ENCODE assay signal across 8 mouse cellular contexts in the genomic region with DNA sequence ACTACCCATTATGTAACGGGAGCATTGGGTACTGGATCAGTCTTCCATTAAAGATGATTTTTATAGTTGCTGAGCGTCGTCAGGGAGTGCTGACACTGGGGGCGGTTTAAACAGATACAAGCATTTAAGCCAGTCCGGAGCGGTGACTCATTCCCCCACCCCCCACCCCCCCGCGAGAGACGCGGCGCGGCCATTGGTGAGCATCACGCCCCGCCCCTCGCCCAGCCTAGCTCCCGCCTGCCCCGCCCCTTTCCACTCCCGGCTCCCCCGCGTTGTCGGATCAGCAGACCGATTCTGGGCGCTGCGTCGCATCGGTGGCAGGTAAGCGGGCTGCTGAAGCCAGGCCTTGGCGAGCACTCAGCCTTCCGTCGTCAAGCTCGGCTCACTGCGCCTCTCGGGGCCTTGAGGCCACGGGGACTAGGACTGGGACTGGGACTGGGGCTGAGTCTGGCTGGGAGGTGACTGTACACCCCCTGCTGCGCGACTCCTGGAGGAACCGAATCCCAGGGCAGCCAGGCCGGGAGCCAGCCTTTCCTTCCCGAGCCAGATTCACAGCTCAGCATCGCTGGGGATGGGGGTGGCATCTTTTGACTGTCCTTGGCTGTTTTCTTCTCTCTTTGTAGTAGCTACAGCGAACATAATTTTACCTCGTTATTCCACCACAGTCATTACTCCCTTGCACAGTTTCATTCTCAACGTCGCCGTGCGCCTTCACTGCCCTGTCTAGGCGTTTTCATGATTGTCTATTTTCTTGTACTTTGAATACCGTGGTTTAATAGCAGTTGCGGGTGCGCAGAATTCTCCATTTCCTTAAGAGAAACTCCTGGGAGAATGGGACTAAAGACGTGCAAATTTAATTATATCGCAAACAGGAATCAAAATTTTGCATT. TPM values are rescaled to one million over a fixed set of nuclear protein-coding genes. Genes with fewer than 3 reads are reported as not detected.
DNase-seq lines count a peak whose midpoint lies in the region; ATAC-seq lines count a peak whose summit lies in the region.

Gene Prnp, plus strand, starts transcription at position 246 of the 890 bp plus-strand sequence.
Gene Prn, plus strand, starts transcription at position 275 of the 890 bp plus-strand sequence.

- peak; percentile 92 to 93 for DNase-seq in adrenal gland, adult 18-20 months (ENCODE audit: low spot score in 2 of 2)
- DNase-seq in embryo, embryonic 11 days = peak; percentile 96
- DNase-seq in gastrocnemius, postnatal 25 days = peak; percentile 93
- peak; percentile 95 for DNase-seq in intestine, embryonic 14.5 days (ENCODE audit: low spot score)
- DNase-seq in left cerebral cortex, postnatal 14 days (ENCODE audit: low spot score in 2 of 2) = peak; percentile 92 to 93
- peak; percentile 91 for DNase-seq in mesoderm, embryonic 11.5 days (ENCODE audit: low read depth, low spot score)
- peak; percentile 86 to 89 for DNase-seq in right cerebral cortex, postnatal 36 days (ENCODE audit: low spot score in 2 of 2)
- DNase-seq in yolk sac, embryonic 10.5 days (ENCODE audit: low spot score) = peak; percentile 95

- no peaks in the 10 kb centered on the region for H3K36me3 ChIP-seq in intestine, embryonic 14.5 days (ENCODE audit: control insufficient read depth, insufficient read depth, low read length)

- intact Hi-C loops in left cerebral cortex, postnatal 14 days (cut with DNase I) = loop anchor here (2.0 to 5.0 kb wide), 2 partner anchors 63 to 81 kb away; no protein-coding TSS in a partner anchor

- H3K9ac ChIP-seq in intestine, embryonic 14.5 days (ENCODE audit: low read length) = peak within 1 kb of the TSS; percentile 52

- peak; percentile 89 for ATAC-seq in intestine, embryonic 14.5 days (replicated peaks; ENCODE audit: low FRiP score, low TSS enrichment, low read depth)

- H3K4me2 ChIP-seq in intestine, embryonic 14.5 days (ENCODE audit: low read length) = peak within 1 kb of the TSS; percentile 64

- H3K27ac ChIP-seq in intestine, embryonic 14.5 days (ENCODE audit: low read depth) = peak within 1 kb of the TSS; percentile 64; the same call in 1 of the 2 replicates

- peak within 1 kb of the TSS; percentile 56 for H3K4me3 ChIP-seq in intestine, embryonic 14.5 days (ENCODE audit: low read depth, low read length)

- no peaks in the 10 kb centered on the region for H3K27me3 ChIP-seq in intestine, embryonic 14.5 days (replicated peaks; ENCODE audit: control insufficient read depth, insufficient read depth, low read length)

- H3K9me3 ChIP-seq in intestine, embryonic 14.5 days (ENCODE audit: control insufficient read depth, low read length) = no peaks in the 10 kb centered on the region

- peaks cover 8% of the 10 kb centered on the region for H3K4me1 ChIP-seq in intestine, embryonic 14.5 days (replicated peaks; ENCODE audit: control insufficient read depth, insufficient read depth, low read length)

- WGBS in intestine, embryonic 14.5 days = 5% methylated on average over 52 of the region's 52 CpGs

RNA-seq across cellular contexts. Expression of gene Prnp, which starts in this region (rescaled TPM):
- total RNA-seq in adrenal gland, adult 18-20 months (2021) = 100 to 1,000 TPM in 1 of 2 experiments, 10 to 100 TPM in 1; 99.2 to 163 TPM
- 100 to 1,000 TPM in 1 of 2 experiments, 10 to 100 TPM in 1; 71.2 to 113 TPM for total RNA-seq in gastrocnemius, postnatal 25 days (2021)
- 41.3 and 43.0 TPM in 2 replicates for polyA plus RNA-seq in intestine, embryonic 14.5 days (2014; fragmentation: Nextera tagmentation; extraction: Ambion mirVana)
- total RNA-seq in left cerebral cortex, postnatal 14 days (2021) = 100 to 1,000 TPM; 536 to 553 TPM

RNA-seq across cellular contexts. Expression of gene Prn, which starts in this region (rescaled TPM):
- total RNA-seq in adrenal gland, adult 18-20 months (2021) = not detected
- under 1 TPM in 1 of 2 experiments, not detected in 1; 0.23 TPM for total RNA-seq in gastrocnemius, postnatal 25 days (2021)
- not detected in 2 replicates for polyA plus RNA-seq in intestine, embryonic 14.5 days (2014; fragmentation: Nextera tagmentation; extraction: Ambion mirVana)
- 1 to 10 TPM in 1 of 2 experiments, not detected in 1; 1.1 TPM for total RNA-seq in left cerebral cortex, postnatal 14 days (2021)

Comparison
In these comparisons a context has a peak if more than half of its experiments do, and no peak if none do; other contexts are left out.
1. Peak in every context shown above with its lines: DNase-seq, ATAC-seq, H3K4me3 ChIP-seq and H3K27ac ChIP-seq.